ENCODE assay signal across 19 mouse cellular contexts in genomic region chr9:91374665-91375064, GRCm38 (mm10). TPM values are rescaled to one million over a fixed set of nuclear protein-coding genes. Genes with fewer than 3 reads are reported as not detected.
DNase-seq lines count a peak whose midpoint lies in the region; ATAC-seq lines count a peak whose summit lies in the region.
"Had no signal": no experiment of that assay in that cellular context is flagged by ENCODE, and none has a peak within 500 bp of the region (broad histone marks: within the 10 kb centered on the region; RNA-seq: fewer than 3 reads in every experiment).

No protein-coding gene starts in this region.

- no peak overlapping the region for H3K4me3 ChIP-seq in heart, embryonic 10.5 days
- no peak overlapping the region for H3K4me3 ChIP-seq in midbrain, embryonic 13.5 days (replicated peaks)
- H3K4me3 ChIP-seq: gastrocnemius, adult 2 months; intestine, embryonic 15.5 days; layer of hippocampus, adult 2 months; left cerebral cortex, adult 2 months; limb, embryonic 15.5 days had no signal

- 9% methylated on average over 4 of the region's 4 CpGs for WGBS in heart, embryonic 10.5 days
- 12% methylated on average over 4 of the region's 4 CpGs for WGBS in midbrain, embryonic 13.5 days

- H3K4me2 ChIP-seq in midbrain, embryonic 13.5 days (replicated peaks), result peak overlapping the region; percentile 14; the same call in 1 of the 2 replicates
- H3K4me2 ChIP-seq: intestine, embryonic 15.5 days; limb, embryonic 15.5 days; lung, embryonic 14.5 days had no signal

- H3K27ac ChIP-seq in heart, embryonic 10.5 days, result no peak overlapping the region
- H3K27ac ChIP-seq in midbrain, embryonic 13.5 days, result no peak overlapping the region
- H3K27ac ChIP-seq: gastrocnemius, adult 2 months; intestine, embryonic 15.5 days; layer of hippocampus, adult 2 months; left cerebral cortex, adult 2 months; limb, embryonic 15.5 days; macrophage had no signal

- no peak for ATAC-seq in cerebellum, adult (ENCODE audit: insufficient number of reproducible peaks, low FRiP score, low TSS enrichment)
- ATAC-seq in midbrain, embryonic 13.5 days, result no peak
- ATAC-seq: intestine, embryonic 15.5 days had no signal

- peak; percentile 27 for DNase-seq in cerebellum, adult 8-10 months
- DNase-seq in heart, adult 11 months, result peak; percentile 48
- DNase-seq in heart, embryonic 10.5 days (ENCODE audit: low spot score), result no peak
- DNase-seq in cerebellum, postnatal 25 days, result peak; percentile 15 to 21
- DNase-seq in frontal cortex, postnatal 25 days (ENCODE audit: low spot score in 2 of 2), result no peak
- no peak for DNase-seq in frontal cortex, postnatal 36 days (ENCODE audit: low spot score in 2 of 2)
- DNase-seq: adrenal gland, postnatal 10 days; gastrocnemius, adult 2 months; heart, postnatal 10 days; lung, embryonic 14.5 days had no signal

- H3K4me1 ChIP-seq in heart, embryonic 10.5 days, result peaks cover 7% of the 10 kb centered on the region; the same call in 1 of the 2 replicates
- peaks cover 16% of the 10 kb centered on the region for H3K4me1 ChIP-seq in midbrain, embryonic 13.5 days (replicated peaks)

- H3K27me3 ChIP-seq in heart, embryonic 10.5 days (ENCODE audit: insufficient read depth, poor library complexity, severe bottlenecking), result peaks cover 100% of the 10 kb centered on the region
- H3K27me3 ChIP-seq in midbrain, embryonic 13.5 days, result peaks cover 95% of the 10 kb centered on the region
- H3K27me3 ChIP-seq: CH12.LX had no signal

- no peaks in the 10 kb centered on the region for H3K36me3 ChIP-seq in heart, embryonic 10.5 days
- no peaks in the 10 kb centered on the region for H3K36me3 ChIP-seq in midbrain, embryonic 13.5 days
- H3K36me3 ChIP-seq: intestine, embryonic 15.5 days; limb, embryonic 15.5 days had no signal

- H3K9ac ChIP-seq in midbrain, embryonic 13.5 days (replicated peaks), result no peak overlapping the region
- H3K9ac ChIP-seq: intestine, embryonic 15.5 days; limb, embryonic 15.5 days; lung, embryonic 14.5 days had no signal

- H3K9me3 ChIP-seq in heart, embryonic 10.5 days, result no peaks in the 10 kb centered on the region
- H3K9me3 ChIP-seq in midbrain, embryonic 13.5 days, result no peaks in the 10 kb centered on the region
- H3K9me3 ChIP-seq: intestine, embryonic 15.5 days; limb, embryonic 15.5 days had no signal

RNA-seq across cellular contexts. Expression of gene Zic1, which starts 9.1 kb away (rescaled TPM):
- not detected in 2 replicates for polyA plus RNA-seq in heart, embryonic 10.5 days (2016; fragmentation: Nextera tagmentation; extraction: Ambion mirVana)
- polyA plus RNA-seq in midbrain, embryonic 13.5 days (2015; fragmentation: Nextera tagmentation; extraction: Ambion mirVana), result 14.8 and 16.4 TPM in 2 replicates
- polyA plus RNA-seq: intestine, embryonic 15.5 days; kidney, embryonic 16.5 days; lung, embryonic 14.5 days; macrophage had no signal

RNA-seq across cellular contexts. Expression of gene Zic4, which starts 12.5 kb away (rescaled TPM):
- 0.13 TPM in 1 of 2 replicates, not detected in the other for polyA plus RNA-seq in heart, embryonic 10.5 days (2016; fragmentation: Nextera tagmentation; extraction: Ambion mirVana)
- 53.2 and 56.6 TPM in 2 replicates for polyA plus RNA-seq in midbrain, embryonic 13.5 days (2015; fragmentation: Nextera tagmentation; extraction: Ambion mirVana)
- polyA plus RNA-seq: intestine, embryonic 15.5 days; kidney, embryonic 16.5 days; lung, embryonic 14.5 days; macrophage had no signal

Comparison
In these comparisons a context has a peak if more than half of its experiments do, and no peak if none do; other contexts are left out.
1. DNase-seq: peak in cerebellum, adult 8-10 months (single experiment), heart, adult 11 months (single experiment) and cerebellum, postnatal 25 days (2 of 2); none in heart, embryonic 10.5 days (single experiment), frontal cortex, postnatal 25 days (0 of 2) and frontal cortex, postnatal 36 days (0 of 2).
2. RNA of gene Zic1, which starts 9.1 kb away (polyA plus RNA-seq): 14.8 to 16.4 TPM in midbrain, embryonic 13.5 days; not detected in heart, embryonic 10.5 days; every median in the first group is over 10 times any median in the second.
3. RNA of gene Zic4, which starts 12.5 kb away (polyA plus RNA-seq): 53.2 to 56.6 TPM in midbrain, embryonic 13.5 days; 0.13 TPM in heart, embryonic 10.5 days; every median in the first group is over 10 times any median in the second.